Mouse (Mus musculus): ENCODE data around the gene Phf5a. TPM values are rescaled to one million over a fixed set of nuclear protein-coding genes. Genes with fewer than 3 reads are reported as not detected.

The Phf5a gene
- polyA plus RNA-seq, 1 experiment from 2014 or later = 139 TPM

- H3K27ac ChIP-seq = no peak overlapping the region
- WGBS (ENCODE audit: insufficient replicate concordance) = 53% methylated on average over 3 of the region's 3 CpGs
- no peak for DNase-seq
- no peaks in the 10 kb centered on the region for H3K9me3 ChIP-seq (replicated peaks)
- H3K36me3 ChIP-seq = no peaks in the 10 kb centered on the region
- H3K27me3 ChIP-seq = peaks cover 36% of the 10 kb centered on the region
- no peak overlapping the region for H3K9ac ChIP-seq
- peaks cover 33% of the 10 kb centered on the region for H3K4me1 ChIP-seq (replicated peaks)
- no peak overlapping the region for H3K4me2 ChIP-seq
- no peak overlapping the region for H3K4me3 ChIP-seq (replicated peaks)
- ATAC-seq (ENCODE audit: low read depth) = no peak
Observed at GRCm38 (mm10) chr15:81834171-81834841, 37.4 kb downstream of the Phf5a start.

- Histone ChIP-seq H3K27me3 (peaks cover 36% of the 10 kb centered on the region), H3K9ac (no peak overlapping the region), H3K4me1 (replicated peaks) (peaks cover 33% of the 10 kb centered on the region), H3K27ac (no peak overlapping the region), H3K4me3 (replicated peaks) (no peak overlapping the region), H3K36me3 (no peaks in the 10 kb centered on the region), H3K4me2 (no peak overlapping the region), H3K9me3 (replicated peaks) (no peaks in the 10 kb centered on the region)
- WGBS (ENCODE audit: insufficient replicate concordance) = 79% methylated on average over 4 of the region's 4 CpGs
- ATAC-seq (ENCODE audit: low read depth) (no peak), DNase-seq (no peak)
Observed at GRCm38 (mm10) chr15:81833481-81833880, 38.2 kb downstream of the Phf5a start.

GRCm38 (mm10) chr15:81832219-81832618, 39.5 kb downstream of the Phf5a start:
- ATAC-seq (ENCODE audit: low read depth) = no peak
- Histone ChIP-seq H3K4me3 (replicated peaks) (no peak overlapping the region), H3K27ac (no peak overlapping the region), H3K36me3 (peaks cover 4% of the 10 kb centered on the region; the same call in 1 of the 2 replicates), H3K4me2 (no peak overlapping the region), H3K9me3 (replicated peaks) (no peaks in the 10 kb centered on the region), H3K4me1 (replicated peaks) (peaks cover 33% of the 10 kb centered on the region), H3K27me3 (peaks cover 35% of the 10 kb centered on the region), H3K9ac (no peak overlapping the region)
- no peak for DNase-seq
- 54% methylated on average over 3 of the region's 3 CpGs for WGBS (ENCODE audit: insufficient replicate concordance)

GRCm38 (mm10) chr15:81831136-81831825, 40.4 kb downstream of the Phf5a start:
- no peaks in the 10 kb centered on the region for H3K9me3 ChIP-seq (replicated peaks)
- H3K9ac ChIP-seq = 0 out of 2 replicates have a peak overlapping the region, but pooled peaks have one; percentile 0
- H3K27me3 ChIP-seq = peaks cover 26% of the 10 kb centered on the region
- no peak overlapping the region for H3K27ac ChIP-seq
- peaks cover 28% of the 10 kb centered on the region for H3K4me1 ChIP-seq (replicated peaks)
- ATAC-seq (ENCODE audit: low read depth) (peak; percentile 90), DNase-seq (peak; percentile 85)
- no peak overlapping the region for H3K4me3 ChIP-seq (replicated peaks)
- H3K36me3 ChIP-seq = peaks cover 5% of the 10 kb centered on the region; the same call in 1 of the 2 replicates
- 17% methylated on average over 24 of the region's 24 CpGs for WGBS (ENCODE audit: insufficient replicate concordance)
- H3K4me2 ChIP-seq = peak overlapping the region; percentile 32

- ATAC-seq (ENCODE audit: low read depth) (no peak), DNase-seq (no peak)
- Histone ChIP-seq H3K27ac (no peak overlapping the region), H3K27me3 (peaks cover 19% of the 10 kb centered on the region), H3K4me1 (replicated peaks) (peaks cover 24% of the 10 kb centered on the region), H3K9ac (no peak overlapping the region), H3K36me3 (peaks cover 5% of the 10 kb centered on the region; the same call in 1 of the 2 replicates), H3K9me3 (replicated peaks) (no peaks in the 10 kb centered on the region), H3K4me3 (replicated peaks) (no peak overlapping the region), H3K4me2 (no peak overlapping the region)
- 68% methylated on average over 4 of the region's 4 CpGs for WGBS (ENCODE audit: insufficient replicate concordance)
Observed at GRCm38 (mm10) chr15:81830530-81830929, 41.2 kb downstream of the Phf5a start.

- H3K4me1 ChIP-seq (replicated peaks) = peaks cover 18% of the 10 kb centered on the region
- ATAC-seq (ENCODE audit: low read depth) (no peak), DNase-seq (no peak)
Observed at GRCm38 (mm10) chr15:81829208-81829580, 42.5 kb downstream of the Phf5a start.

GRCm38 (mm10) chr15:81828426-81829207, 43.1 kb downstream of the Phf5a start:
- DNase-seq = no peak
- 73% methylated on average over 7 of the region's 7 CpGs for WGBS (ENCODE audit: insufficient replicate concordance)
- no peak for ATAC-seq (ENCODE audit: low read depth)

More at GRCm38 (mm10) chr15:81829208-81829580, 42.5 kb downstream of the Phf5a start:
- no peak overlapping the region for H3K27ac ChIP-seq
- no peaks in the 10 kb centered on the region for H3K9me3 ChIP-seq (replicated peaks)
- H3K9ac ChIP-seq = no peak overlapping the region
- WGBS (ENCODE audit: insufficient replicate concordance) = 64% methylated on average over 2 of the region's 2 CpGs
- no peak overlapping the region for H3K4me2 ChIP-seq
- H3K36me3 ChIP-seq = peaks cover 5% of the 10 kb centered on the region; the same call in 1 of the 2 replicates
- H3K27me3 ChIP-seq = peaks cover 7% of the 10 kb centered on the region; the same call in 1 of the 2 replicates
- no peak overlapping the region for H3K4me3 ChIP-seq (replicated peaks)

GRCm38 (mm10) chr15:81824832-81825231, 46.9 kb downstream of the Phf5a start:
- no peak for DNase-seq
- H3K9me3 ChIP-seq (replicated peaks) = no peaks in the 10 kb centered on the region
- no peak overlapping the region for H3K4me2 ChIP-seq
- H3K4me3 ChIP-seq (replicated peaks) = no peak overlapping the region
- ATAC-seq (ENCODE audit: low read depth) = no peak
- H3K4me1 ChIP-seq (replicated peaks) = peaks cover 4% of the 10 kb centered on the region; the same call in 1 of the 2 replicates
- 67% methylated on average over 3 of the region's 3 CpGs for WGBS (ENCODE audit: insufficient replicate concordance)
- H3K27me3 ChIP-seq = no peaks in the 10 kb centered on the region
- H3K36me3 ChIP-seq = peaks cover 23% of the 10 kb centered on the region
- H3K9ac ChIP-seq = no peak overlapping the region
- no peak overlapping the region for H3K27ac ChIP-seq

More at GRCm38 (mm10) chr15:81828426-81829207, 43.1 kb downstream of the Phf5a start:
- Histone ChIP-seq H3K36me3 (peaks cover 9% of the 10 kb centered on the region), H3K4me3 (replicated peaks) (no peak overlapping the region), H3K4me2 (no peak overlapping the region), H3K9me3 (replicated peaks) (no peaks in the 10 kb centered on the region), H3K27ac (no peak overlapping the region), H3K27me3 (peaks cover 4% of the 10 kb centered on the region; the same call in 1 of the 2 replicates), H3K9ac (no peak overlapping the region), H3K4me1 (replicated peaks) (peaks cover 18% of the 10 kb centered on the region)

- peaks cover 4% of the 10 kb centered on the region; the same call in 1 of the 2 replicates for H3K4me1 ChIP-seq (replicated peaks)
- 75% methylated on average over 3 of the region's 3 CpGs for whole genome bisulfite sequencing (ENCODE audit: insufficient replicate concordance)
Observed at GRCm38 (mm10) chr15:81822631-81823030, 49.1 kb downstream of the Phf5a start.

GRCm38 (mm10) chr15:81818404-81818803, 53.3 kb downstream of the Phf5a start:
- ATAC-seq (ENCODE audit: low read depth) (no peak), DNase-seq (no peak)

More at GRCm38 (mm10) chr15:81822631-81823030, 49.1 kb downstream of the Phf5a start:
- peak overlapping the region; percentile 47; the same call in 1 of the 2 replicates for H3K27ac ChIP-seq
- ATAC-seq (ENCODE audit: low read depth) (peak; percentile 36; the same call in 1 of the 2 replicates), DNase-seq (no peak)
- no peaks in the 10 kb centered on the region for H3K9me3 ChIP-seq (replicated peaks)
- no peak overlapping the region for H3K4me2 ChIP-seq
- no peak overlapping the region for H3K4me3 ChIP-seq (replicated peaks)
- H3K27me3 ChIP-seq = no peaks in the 10 kb centered on the region
- peaks cover 31% of the 10 kb centered on the region for H3K36me3 ChIP-seq
- H3K9ac ChIP-seq = no peak overlapping the region

More at GRCm38 (mm10) chr15:81818404-81818803, 53.3 kb downstream of the Phf5a start:
- H3K27me3 ChIP-seq = no peaks in the 10 kb centered on the region
- WGBS (ENCODE audit: insufficient replicate concordance) = 61% methylated on average over 3 of the region's 3 CpGs
- peaks cover 37% of the 10 kb centered on the region for H3K36me3 ChIP-seq
- H3K4me1 ChIP-seq (replicated peaks) = peaks cover 16% of the 10 kb centered on the region
- no peak overlapping the region for H3K4me3 ChIP-seq (replicated peaks)
- no peaks in the 10 kb centered on the region for H3K9me3 ChIP-seq (replicated peaks)
- H3K4me2 ChIP-seq = no peak overlapping the region
- no peak overlapping the region for H3K27ac ChIP-seq
- no peak overlapping the region for H3K9ac ChIP-seq

All from liver, embryonic 13.5 days (tissue).